Mouse (Mus musculus): ENCODE results near the gene Hist1h4m. TPM values are rescaled to one million over a fixed set of nuclear protein-coding genes. Genes with fewer than 3 reads are reported as not detected.
A peak's percentile ranks its signal among the peaks of the same experiment; 100 is the strongest.
"Not testable (repeated sequence)": the region's sequence is repeated elsewhere in the genome, so short reads cannot be mapped to it uniquely, and the experiment has no call there.

Gene Hist1h4m
- polyA plus RNA-seq, 1 experiment, result not detected

- Histone ChIP-seq H3K4me1 (ENCODE audit: control insufficient read depth, insufficient read depth, insufficient read length) (no peaks in the 10 kb centered on the region; the same call in 1 of the 2 replicates), H3K27me3 (ENCODE audit: control insufficient read depth, insufficient read depth, low read length) (no peaks in the 10 kb centered on the region), H3K4me3 (ENCODE audit: extremely low read depth, insufficient read depth, insufficient read length) (peak within 1 kb of the TSS; percentile 51), H3K27ac (ENCODE audit: insufficient read depth, low read length) (peak within 1 kb of the TSS; percentile 88), H3K36me3 (ENCODE audit: control insufficient read depth, insufficient read depth, low read length) (no peaks in the 10 kb centered on the region)
- DNase-seq (ENCODE audit: low read depth in 1 of 2, low spot score in 2 of 2), result peak; percentile 21 to 83
- TF ChIP-seq POLR2A (IDR thresholded peaks at IDR 0.05; ENCODE audit: low read depth, low read length) (peak; percentile 38), CTCF (IDR thresholded peaks at IDR 0.05; ENCODE audit: extremely low read depth, insufficient read depth, insufficient read length, insufficient replicate concordance) (no peak)
- WGBS, result under 1% methylated on average over 16 of the region's 20 CpGs
These were observed 28.3 kb upstream of the Hist1h4m start, which contains the start of gene Hist1h3i for GRCm38 (mm10) chr13:21783255-21783617. Gene Hist1h3i, minus strand, starts transcription at chr13:21783370.

DNA sequence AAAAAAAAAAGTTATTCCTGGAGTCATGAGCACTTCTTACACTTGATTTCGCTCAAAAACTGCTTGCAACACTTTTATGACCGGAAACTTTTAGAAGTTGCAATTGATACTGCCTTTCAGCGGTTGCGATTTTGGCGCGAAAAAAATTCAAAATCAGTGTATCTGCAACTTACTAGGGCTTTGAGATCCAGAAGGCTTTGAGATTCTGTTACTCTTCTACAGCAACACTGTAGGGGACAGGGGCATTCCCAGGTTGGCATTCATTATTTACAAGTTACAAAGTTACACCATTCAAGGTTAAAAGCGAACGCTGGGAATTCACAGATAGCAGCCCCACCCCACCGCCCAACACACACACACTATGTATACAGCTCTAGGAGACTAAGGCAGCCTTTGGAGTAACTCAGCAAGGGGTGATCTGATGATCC lies 27.8 kb upstream of the Hist1h4m start:
- peak overlapping the region; percentile 29; the same call in 1 of the 2 replicates for H3K4me3 ChIP-seq (ENCODE audit: extremely low read depth, insufficient read depth, insufficient read length)
- DNase-seq (ENCODE audit: low read depth in 1 of 2, low spot score in 2 of 2), result peak in 1 of 2 experiments; percentile 10
- H3K36me3 ChIP-seq (ENCODE audit: control insufficient read depth, insufficient read depth, low read length), result no peaks in the 10 kb centered on the region
- TF ChIP-seq CTCF (IDR thresholded peaks at IDR 0.05; ENCODE audit: extremely low read depth, insufficient read depth, insufficient read length, insufficient replicate concordance), result no peak
- TF ChIP-seq POLR2A (IDR thresholded peaks at IDR 0.05; ENCODE audit: low read depth, low read length), result no peak
- H3K4me1 ChIP-seq (ENCODE audit: control insufficient read depth, insufficient read depth, insufficient read length), result no peaks in the 10 kb centered on the region; the same call in 1 of the 2 replicates
- H3K27ac ChIP-seq (ENCODE audit: insufficient read depth, low read length), result no peak overlapping the region; the same call in 1 of the 2 replicates
- WGBS, result 11% methylated on average over 9 of the region's 9 CpGs
- no peaks in the 10 kb centered on the region for H3K27me3 ChIP-seq (ENCODE audit: control insufficient read depth, insufficient read depth, low read length)

- no peak for DNase-seq (ENCODE audit: low read depth in 1 of 2, low spot score in 2 of 2)
- TF ChIP-seq POLR2A (IDR thresholded peaks at IDR 0.05; ENCODE audit: low read depth, low read length), result no peak
- no peak for TF ChIP-seq CTCF (IDR thresholded peaks at IDR 0.05; ENCODE audit: extremely low read depth, insufficient read depth, insufficient read length, insufficient replicate concordance)
- no peak overlapping the region for H3K4me3 ChIP-seq (ENCODE audit: extremely low read depth, insufficient read depth, insufficient read length)
- H3K36me3 ChIP-seq (ENCODE audit: control insufficient read depth, insufficient read depth, low read length), result no peaks in the 10 kb centered on the region
- no peaks in the 10 kb centered on the region for H3K27me3 ChIP-seq (ENCODE audit: control insufficient read depth, insufficient read depth, low read length)
- H3K27ac ChIP-seq (ENCODE audit: insufficient read depth, low read length), result no peak overlapping the region
- no peaks in the 10 kb centered on the region; the same call in 1 of the 2 replicates for H3K4me1 ChIP-seq (ENCODE audit: control insufficient read depth, insufficient read depth, insufficient read length)
- WGBS, result 82% methylated on average over 6 of the region's 6 CpGs
These were observed 27.2 kb upstream of the Hist1h4m start for GRCm38 (mm10) chr13:21784311-21784710.

DNA sequence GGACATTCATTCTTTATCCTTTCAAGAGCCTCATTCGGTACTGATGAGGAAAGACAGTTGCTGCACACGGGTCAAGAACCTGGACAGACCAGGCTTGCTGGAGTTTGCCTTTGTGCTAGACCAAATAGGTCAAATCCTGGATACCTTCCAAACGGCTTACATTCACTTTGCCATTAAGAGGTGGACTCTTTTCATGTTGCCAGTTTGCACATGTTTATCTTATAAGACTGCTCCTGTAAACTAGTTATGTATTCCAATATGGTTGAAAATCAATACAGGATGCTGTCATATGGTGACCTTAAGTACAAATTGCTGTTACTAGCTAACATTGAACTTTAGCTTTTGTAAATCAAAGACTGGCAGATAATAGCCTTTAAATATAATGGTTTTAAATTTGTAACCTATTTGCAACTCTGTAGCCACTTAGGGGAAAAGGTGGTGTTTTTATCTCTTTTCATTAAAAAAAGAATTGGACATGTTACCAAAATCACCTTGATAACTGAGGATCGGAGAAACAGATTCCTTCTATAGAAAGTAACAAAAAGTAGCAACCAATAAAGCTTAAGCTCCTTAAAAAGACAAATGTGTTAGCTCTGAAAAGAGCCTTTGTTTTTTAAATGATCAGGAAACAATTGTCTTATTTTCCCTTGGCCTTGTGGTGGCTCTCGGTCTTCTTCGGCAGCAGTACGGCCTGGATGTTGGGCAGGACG lies 25.2 kb upstream of the Hist1h4m start:
- no peaks in the 10 kb centered on the region for H3K36me3 ChIP-seq (ENCODE audit: control insufficient read depth, insufficient read depth, low read length)
- TF ChIP-seq POLR2A (IDR thresholded peaks at IDR 0.05; ENCODE audit: low read depth, low read length), result no peak
- TF ChIP-seq CTCF (IDR thresholded peaks at IDR 0.05; ENCODE audit: extremely low read depth, insufficient read depth, insufficient read length, insufficient replicate concordance), result no peak
- peak overlapping the region; percentile 40 for H3K4me3 ChIP-seq (ENCODE audit: extremely low read depth, insufficient read depth, insufficient read length)
- no peaks in the 10 kb centered on the region for H3K4me1 ChIP-seq (ENCODE audit: control insufficient read depth, insufficient read depth, insufficient read length)
- DNase-seq (ENCODE audit: low read depth in 1 of 2, low spot score in 2 of 2), result no peak
- peak overlapping the region; percentile 79 for H3K27ac ChIP-seq (ENCODE audit: insufficient read depth, low read length)
- no peaks in the 10 kb centered on the region for H3K27me3 ChIP-seq (ENCODE audit: control insufficient read depth, insufficient read depth, low read length)
- WGBS, result 20% methylated on average over 8 of the region's 8 CpGs

DNA sequence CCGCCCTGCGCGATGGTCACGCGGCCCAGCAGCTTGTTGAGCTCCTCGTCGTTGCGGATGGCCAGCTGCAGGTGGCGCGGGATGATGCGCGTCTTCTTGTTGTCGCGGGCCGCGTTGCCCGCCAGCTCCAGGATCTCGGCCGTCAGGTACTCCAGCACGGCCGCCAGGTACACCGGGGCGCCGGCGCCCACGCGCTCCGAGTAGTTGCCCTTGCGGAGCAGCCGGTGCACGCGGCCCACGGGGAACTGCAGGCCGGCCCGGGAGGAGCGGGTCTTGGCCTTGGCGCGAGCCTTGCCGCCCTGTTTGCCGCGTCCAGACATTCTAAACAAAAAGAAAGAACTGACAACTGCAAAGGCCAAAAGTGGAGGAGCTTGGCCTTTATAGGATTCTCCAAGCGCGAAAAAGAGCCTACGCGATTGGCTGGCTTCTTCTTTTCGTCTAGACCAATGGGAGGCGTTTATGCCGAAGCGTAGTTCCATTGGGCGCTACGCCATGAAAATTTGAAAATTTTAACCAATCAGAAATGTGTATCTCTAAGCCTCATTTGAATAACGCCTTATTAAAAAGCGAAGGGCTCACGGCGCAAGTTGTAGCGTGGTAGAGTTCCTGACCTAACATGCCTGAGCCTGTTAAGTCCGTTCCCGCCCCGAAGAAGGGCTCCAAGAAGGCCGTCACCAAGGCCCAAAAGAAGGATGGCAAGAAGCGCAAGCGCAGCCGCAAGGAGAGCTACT lies 24.5 kb upstream of the Hist1h4m start, which contains the start of the genes Hist1h2an and Hist1h2bp:
Gene Hist1h2an (minus strand): TSS at position 320 of the 731 bp plus-strand sequence.
Gene Hist1h2bp (plus strand): TSS at position 563 of the 731 bp plus-strand sequence.
- WGBS, result under 1% methylated on average over 43 of the region's 63 CpGs
- Histone ChIP-seq H3K27ac (ENCODE audit: insufficient read depth, low read length) (peak within 1 kb of the TSS; percentile 79), H3K4me3 (ENCODE audit: extremely low read depth, insufficient read depth, insufficient read length) (peak within 1 kb of the TSS; percentile 53)
- peak; percentile 73 to 96 for DNase-seq (ENCODE audit: low read depth in 1 of 2, low spot score in 2 of 2)
- H3K36me3 ChIP-seq (ENCODE audit: control insufficient read depth, insufficient read depth, low read length); H3K4me1 ChIP-seq (ENCODE audit: control insufficient read depth, insufficient read depth, insufficient read length); H3K27me3 ChIP-seq (ENCODE audit: control insufficient read depth, insufficient read depth, low read length): not testable (repeated sequence)

GRCm38 (mm10) chr13:21787760-21788593 lies 23.6 kb upstream of the Hist1h4m start:
- Histone ChIP-seq H3K4me3 (ENCODE audit: extremely low read depth, insufficient read depth, insufficient read length) (no peak overlapping the region), H3K27me3 (ENCODE audit: control insufficient read depth, insufficient read depth, low read length) (no peaks in the 10 kb centered on the region), H3K36me3 (ENCODE audit: control insufficient read depth, insufficient read depth, low read length) (no peaks in the 10 kb centered on the region), H3K27ac (ENCODE audit: insufficient read depth, low read length) (no peak overlapping the region), H3K4me1 (ENCODE audit: control insufficient read depth, insufficient read depth, insufficient read length) (no peaks in the 10 kb centered on the region)
- no peak for DNase-seq (ENCODE audit: low read depth in 1 of 2, low spot score in 2 of 2)
- 27% methylated on average over 18 of the region's 21 CpGs for WGBS
- TF ChIP-seq POLR2A (IDR thresholded peaks at IDR 0.05; ENCODE audit: low read depth, low read length) (no peak), CTCF (IDR thresholded peaks at IDR 0.05; ENCODE audit: extremely low read depth, insufficient read depth, insufficient read length, insufficient replicate concordance) (no peak)

All from spleen, adult 2 months (tissue).